Mouse (Mus musculus): Measurements from ENCODE around the gene Orc5. TPM values are rescaled to one million over a fixed set of nuclear protein-coding genes. Genes with fewer than 3 reads are reported as not detected.
A peak's percentile ranks its signal among the peaks of the same experiment; 100 is the strongest.
"Not testable (repeated sequence)": the region's sequence is repeated elsewhere in the genome, so short reads cannot be mapped to it uniquely, and the experiment has no call there.

Gene Orc5
- polyA plus RNA-seq, 1 experiment = 4.7 TPM

DNA sequence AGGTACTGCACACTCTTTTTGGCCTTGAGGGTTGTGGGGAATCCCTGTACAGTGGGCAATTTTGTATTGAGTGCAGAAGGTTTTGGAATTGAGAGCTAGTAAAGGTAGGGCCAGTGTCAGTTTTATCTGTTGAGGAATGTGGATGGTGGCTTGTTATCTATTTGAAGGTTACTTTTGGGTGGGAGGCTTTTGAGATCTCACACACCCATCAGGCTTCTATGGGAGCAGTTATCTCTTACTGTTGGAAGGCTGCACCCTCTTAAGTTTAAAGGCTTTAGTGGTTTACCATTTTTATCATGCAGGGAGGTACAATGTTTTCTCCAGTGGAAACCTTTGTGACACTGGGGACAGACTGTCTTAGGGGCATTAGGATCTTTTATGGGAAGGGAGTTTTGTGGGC lies 4.9 kb downstream of the Orc5 start:
- TF ChIP-seq POLR2A (IDR thresholded peaks at IDR 0.05; ENCODE audit: borderline replicate concordance, extremely low read depth, low read depth, low read length) (no peak), CTCF (IDR thresholded peaks at IDR 0.05; ENCODE audit: insufficient read depth, low read length) (no peak)
- no peak for DNase-seq
- peaks cover 5% of the 10 kb centered on the region; the same call in 1 of the 2 replicates for H3K4me1 ChIP-seq (ENCODE audit: control insufficient read depth, insufficient read depth, low read length)
- no peak overlapping the region for H3K4me3 ChIP-seq (replicated peaks; ENCODE audit: extremely low read depth, low read depth, low read length)

DNA sequence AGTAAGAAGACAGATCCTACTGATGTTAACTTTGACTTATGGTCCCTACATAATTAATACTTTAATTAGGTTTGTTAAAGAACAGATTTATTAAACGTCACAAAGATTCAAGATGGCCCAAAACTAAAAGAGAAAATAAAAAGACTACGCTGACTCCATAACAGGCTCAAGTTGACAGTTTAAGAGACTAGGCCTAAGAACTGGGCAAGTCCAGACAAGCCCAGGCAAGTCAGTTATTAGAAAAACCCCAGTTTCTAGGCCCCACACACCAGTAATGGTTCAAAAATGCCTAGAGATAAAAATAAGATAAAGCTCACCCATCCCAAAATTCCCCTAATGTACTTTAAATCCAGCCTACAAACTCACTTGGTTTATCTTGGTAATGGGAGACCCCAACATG lies 7.6 kb downstream of the Orc5 start:
- TF ChIP-seq POLR2A (IDR thresholded peaks at IDR 0.05; ENCODE audit: borderline replicate concordance, extremely low read depth, low read depth, low read length) (no peak), CTCF (IDR thresholded peaks at IDR 0.05; ENCODE audit: insufficient read depth, low read length) (no peak)
- Histone ChIP-seq H3K4me1 (ENCODE audit: control insufficient read depth, insufficient read depth, low read length) (no peaks in the 10 kb centered on the region; the same call in 1 of the 2 replicates), H3K4me3 (replicated peaks; ENCODE audit: extremely low read depth, low read depth, low read length) (no peak overlapping the region)
- WGBS = 96% methylated on average over 2 of the region's 2 CpGs
- no peak for DNase-seq

DNA sequence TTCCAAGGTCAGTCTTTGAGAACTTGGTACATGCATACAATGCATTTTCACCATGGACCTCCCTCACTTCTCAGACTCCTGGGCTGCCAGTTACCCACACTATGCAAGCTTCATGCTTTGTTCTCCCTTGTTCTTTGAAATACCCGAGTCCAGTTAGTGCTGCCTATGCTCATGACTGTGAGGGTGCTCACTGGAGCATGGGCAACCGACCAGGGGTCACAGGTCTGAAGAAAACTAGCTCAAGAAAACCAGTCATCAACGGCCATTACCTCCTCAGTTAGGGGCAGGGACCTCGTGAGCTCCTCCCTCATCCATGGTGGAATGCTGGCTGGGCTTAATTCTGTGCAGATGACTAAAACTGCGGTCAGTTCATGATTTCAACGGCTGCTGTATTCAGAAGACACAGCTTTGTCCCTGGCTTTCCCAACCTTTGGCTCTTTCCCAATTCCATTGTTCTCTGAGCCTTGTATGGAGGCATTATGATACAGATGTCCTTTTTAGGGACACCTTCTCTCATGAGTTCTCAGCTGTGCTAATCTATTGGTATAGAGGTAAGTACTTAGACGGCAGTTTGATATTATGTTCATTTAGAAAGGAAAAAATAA lies 11.1 kb downstream of the Orc5 start:
- TF ChIP-seq POLR2A (IDR thresholded peaks at IDR 0.05; ENCODE audit: borderline replicate concordance, extremely low read depth, low read depth, low read length) (no peak), CTCF (IDR thresholded peaks at IDR 0.05; ENCODE audit: insufficient read depth, low read length) (no peak)
- WGBS = 81% methylated on average over 7 of the region's 7 CpGs

DNA sequence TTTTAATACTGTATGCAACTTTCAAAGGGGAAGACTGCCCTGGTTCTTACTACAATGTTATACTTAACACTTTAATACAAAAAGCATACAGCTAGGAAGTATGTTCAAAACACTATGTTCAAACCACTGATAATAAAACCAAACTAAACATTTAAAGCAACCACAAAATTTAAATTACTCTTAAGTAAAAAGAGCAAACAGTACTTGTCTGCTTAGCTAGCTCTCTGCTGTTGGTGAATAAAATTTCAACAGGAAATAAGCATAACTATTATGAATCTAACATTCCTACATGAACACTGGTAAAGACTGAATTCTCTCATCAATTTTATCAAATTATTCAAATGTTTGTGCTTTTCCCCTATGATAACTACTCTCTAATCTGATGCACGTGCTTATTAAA lies 13.5 kb downstream of the Orc5 start:
- no peak for DNase-seq
- TF ChIP-seq POLR2A (IDR thresholded peaks at IDR 0.05; ENCODE audit: borderline replicate concordance, extremely low read depth, low read depth, low read length) (no peak), CTCF (IDR thresholded peaks at IDR 0.05; ENCODE audit: insufficient read depth, low read length) (no peak)
- 95% methylated on average over 1 of the region's 1 CpGs for WGBS

More for the DNA sequence above, 11.1 kb downstream of the Orc5 start:
- DNase-seq = no peak
- no peaks in the 10 kb centered on the region; the same call in 1 of the 2 replicates for H3K4me1 ChIP-seq (ENCODE audit: control insufficient read depth, insufficient read depth, low read length)
- no peak overlapping the region for H3K4me3 ChIP-seq (replicated peaks; ENCODE audit: extremely low read depth, low read depth, low read length)

DNA sequence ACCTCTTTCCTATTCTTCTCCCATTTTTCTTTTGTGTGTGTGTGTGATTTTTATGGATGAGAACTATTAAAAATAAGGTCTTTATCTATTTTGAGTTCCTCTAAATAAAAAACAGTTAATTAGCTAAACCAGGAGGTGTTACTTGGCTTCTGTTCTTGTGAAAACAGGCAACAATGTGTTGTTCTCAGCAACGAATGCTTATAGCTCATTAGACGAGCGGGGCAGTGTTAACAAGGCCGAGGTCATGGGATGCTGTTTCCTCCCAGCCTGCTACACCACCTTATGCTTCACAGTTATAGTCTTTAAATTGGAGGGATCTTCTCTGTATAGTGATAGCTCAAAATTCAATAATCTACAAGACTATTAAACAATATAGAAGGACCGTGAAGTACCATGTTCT lies 17.7 kb downstream of the Orc5 start:
- no peaks in the 10 kb centered on the region for H3K4me1 ChIP-seq (ENCODE audit: control insufficient read depth, insufficient read depth, low read length)
- 93% methylated on average over 5 of the region's 5 CpGs for WGBS
- H3K4me3 ChIP-seq (replicated peaks; ENCODE audit: extremely low read depth, low read depth, low read length) = no peak overlapping the region
- no peak for DNase-seq
- TF ChIP-seq POLR2A (IDR thresholded peaks at IDR 0.05; ENCODE audit: borderline replicate concordance, extremely low read depth, low read depth, low read length) (no peak), CTCF (IDR thresholded peaks at IDR 0.05; ENCODE audit: insufficient read depth, low read length) (no peak)

More for the DNA sequence above, 13.5 kb downstream of the Orc5 start:
- Histone ChIP-seq H3K4me1 (ENCODE audit: control insufficient read depth, insufficient read depth, low read length) (no peaks in the 10 kb centered on the region; the same call in 1 of the 2 replicates), H3K4me3 (replicated peaks; ENCODE audit: extremely low read depth, low read depth, low read length) (no peak overlapping the region)

DNA sequence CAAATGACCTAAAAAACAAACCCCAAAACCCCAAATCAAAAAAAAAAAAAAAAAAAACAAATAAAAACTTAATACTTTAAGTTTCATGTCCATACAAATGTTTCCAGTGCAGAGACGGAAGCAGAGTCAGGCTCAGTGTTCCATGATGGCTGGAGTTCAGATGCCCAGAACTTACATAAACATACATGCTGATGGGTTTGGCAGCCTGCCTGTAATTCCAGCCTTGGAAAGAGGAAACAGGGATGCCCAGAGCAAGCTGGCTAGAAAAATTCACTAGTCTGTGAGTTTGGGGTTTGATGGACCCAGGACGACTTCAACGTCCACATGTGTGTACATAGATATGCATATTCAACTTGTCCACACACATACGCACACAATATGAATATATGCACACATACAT lies 27.6 kb downstream of the Orc5 start:
- H3K4me1 ChIP-seq (ENCODE audit: control insufficient read depth, insufficient read depth, low read length) = no peaks in the 10 kb centered on the region
- no peak overlapping the region for H3K4me3 ChIP-seq (replicated peaks; ENCODE audit: extremely low read depth, low read depth, low read length)
- TF ChIP-seq POLR2A (IDR thresholded peaks at IDR 0.05; ENCODE audit: borderline replicate concordance, extremely low read depth, low read depth, low read length) = no peak
- TF ChIP-seq CTCF (IDR thresholded peaks at IDR 0.05; ENCODE audit: insufficient read depth, low read length) = no peak
- WGBS = 63% methylated on average over 4 of the region's 4 CpGs
- no peak for DNase-seq

DNA sequence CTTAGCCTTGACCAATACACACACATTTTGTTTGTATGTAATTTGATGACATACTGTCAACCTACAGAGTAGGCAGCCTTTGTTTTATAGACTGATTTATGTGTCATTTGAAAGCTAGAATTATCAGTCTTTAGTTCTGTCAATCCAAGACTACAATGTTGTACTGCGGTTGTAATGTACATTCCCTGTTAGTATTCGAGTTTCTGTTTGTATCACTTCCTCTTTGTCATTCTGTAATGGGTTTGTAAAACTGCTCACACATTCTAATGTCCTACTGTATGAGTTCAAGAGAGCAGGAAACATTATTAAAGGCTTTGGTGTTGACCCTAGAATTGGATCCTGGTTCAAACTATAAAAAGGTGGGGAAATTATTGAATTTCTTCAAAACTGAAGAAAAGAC lies 30.5 kb downstream of the Orc5 start:
- no peak for DNase-seq
- no peak overlapping the region for H3K4me3 ChIP-seq (replicated peaks; ENCODE audit: extremely low read depth, low read depth, low read length)
- WGBS = 77% methylated on average over 2 of the region's 2 CpGs
- TF ChIP-seq CTCF (IDR thresholded peaks at IDR 0.05; ENCODE audit: insufficient read depth, low read length) (no peak), POLR2A (IDR thresholded peaks at IDR 0.05; ENCODE audit: borderline replicate concordance, extremely low read depth, low read depth, low read length) (no peak)
- no peaks in the 10 kb centered on the region for H3K4me1 ChIP-seq (ENCODE audit: control insufficient read depth, insufficient read depth, low read length)

DNA sequence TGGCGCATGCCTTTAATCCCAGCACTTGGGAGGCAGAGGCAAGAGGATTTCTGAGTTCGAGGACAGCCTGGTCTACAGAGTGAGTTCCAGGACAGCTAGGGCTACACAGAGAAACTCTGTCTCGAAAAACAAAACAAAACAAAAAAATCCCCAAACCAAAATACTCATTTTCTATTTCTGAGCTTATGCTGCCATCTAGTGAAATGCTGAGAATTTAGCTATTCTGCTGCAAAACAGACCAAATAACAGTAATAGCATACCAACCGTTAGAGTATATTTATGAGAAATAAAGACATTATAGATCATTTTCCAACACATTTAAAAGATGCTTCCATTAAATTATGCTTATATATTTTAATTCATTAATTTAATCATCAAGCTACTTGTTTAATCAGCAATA lies 34.5 kb downstream of the Orc5 start:
- 77% methylated on average over 4 of the region's 4 CpGs for WGBS
- H3K4me1 ChIP-seq (ENCODE audit: control insufficient read depth, insufficient read depth, low read length); DNase-seq; H3K4me3 ChIP-seq (replicated peaks; ENCODE audit: extremely low read depth, low read depth, low read length): not testable (repeated sequence)

DNA sequence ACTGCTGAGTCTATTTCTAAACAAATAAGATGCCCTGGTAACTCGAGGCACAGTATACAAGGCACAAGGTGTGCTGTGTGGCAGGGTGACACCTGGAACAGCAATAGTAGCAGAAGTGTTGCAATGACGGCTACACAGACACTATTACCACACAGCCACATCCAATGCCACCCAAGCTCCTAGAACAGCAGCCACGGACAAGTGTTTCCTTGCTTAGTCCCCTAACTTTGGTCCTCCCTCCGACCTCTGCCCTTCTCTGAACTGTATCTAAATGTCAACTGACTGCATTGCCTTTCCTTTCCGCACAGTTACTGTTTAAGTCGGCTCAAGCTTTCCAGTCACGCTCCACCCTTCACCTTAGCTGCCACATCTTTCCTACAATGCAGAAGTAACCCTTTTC lies 36.0 kb downstream of the Orc5 start:
- H3K4me1 ChIP-seq (ENCODE audit: control insufficient read depth, insufficient read depth, low read length); H3K4me3 ChIP-seq (replicated peaks; ENCODE audit: extremely low read depth, low read depth, low read length); DNase-seq: not testable (repeated sequence)
- no CpG with 5 or more reads among the region's 7 CpGs for WGBS

DNA sequence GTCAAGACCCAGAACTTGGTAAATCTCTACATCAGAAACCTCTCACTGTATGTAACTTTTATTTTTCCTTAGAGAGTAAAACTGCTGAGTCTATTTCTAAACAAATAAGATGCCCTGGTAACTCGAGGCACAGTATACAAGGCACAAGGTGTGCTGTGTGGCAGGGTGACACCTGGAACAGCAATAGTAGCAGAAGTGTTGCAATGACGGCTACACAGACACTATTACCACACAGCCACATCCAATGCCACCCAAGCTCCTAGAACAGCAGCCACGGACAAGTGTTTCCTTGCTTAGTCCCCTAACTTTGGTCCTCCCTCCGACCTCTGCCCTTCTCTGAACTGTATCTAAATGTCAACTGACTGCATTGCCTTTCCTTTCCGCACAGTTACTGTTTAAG lies 37.6 kb downstream of the Orc5 start:
- H3K4me3 ChIP-seq (replicated peaks; ENCODE audit: extremely low read depth, low read depth, low read length); H3K4me1 ChIP-seq (ENCODE audit: control insufficient read depth, insufficient read depth, low read length); DNase-seq: not testable (repeated sequence)
- no CpG with 5 or more reads among the region's 5 CpGs for WGBS

DNA sequence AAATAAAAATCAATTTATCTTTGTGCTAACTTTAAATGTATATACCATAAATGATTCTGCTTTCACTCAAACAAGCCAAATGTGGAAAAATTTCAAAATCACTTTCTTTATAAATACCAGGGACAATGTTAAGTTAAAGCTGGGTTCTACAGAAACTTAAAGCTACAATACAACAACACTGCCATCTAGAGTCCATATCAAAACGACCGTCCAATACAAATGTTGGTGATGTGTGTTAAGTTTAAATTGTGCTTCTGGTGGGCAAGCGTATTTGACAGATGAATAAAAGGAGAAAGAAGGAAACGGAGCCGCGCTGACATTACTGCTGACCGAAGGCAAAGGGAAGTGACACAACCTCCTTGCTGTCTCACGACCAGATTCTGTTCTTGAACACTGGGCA lies 38.4 kb downstream of the Orc5 start:
- 55% methylated on average over 8 of the region's 8 CpGs for WGBS
- TF ChIP-seq CTCF (IDR thresholded peaks at IDR 0.05; ENCODE audit: insufficient read depth, low read length) = peak; percentile 41; the same call in 1 of the 2 replicates
- no peak for TF ChIP-seq POLR2A (IDR thresholded peaks at IDR 0.05; ENCODE audit: borderline replicate concordance, extremely low read depth, low read depth, low read length)
- no peaks in the 10 kb centered on the region for H3K4me1 ChIP-seq (ENCODE audit: control insufficient read depth, insufficient read depth, low read length)
- H3K4me3 ChIP-seq (replicated peaks; ENCODE audit: extremely low read depth, low read depth, low read length) = no peak overlapping the region
- no peak for DNase-seq

Data from lung, adult 2 months (tissue).